Mouse (Mus musculus): Measurements from ENCODE around the gene Nfe2l1.

DNA sequence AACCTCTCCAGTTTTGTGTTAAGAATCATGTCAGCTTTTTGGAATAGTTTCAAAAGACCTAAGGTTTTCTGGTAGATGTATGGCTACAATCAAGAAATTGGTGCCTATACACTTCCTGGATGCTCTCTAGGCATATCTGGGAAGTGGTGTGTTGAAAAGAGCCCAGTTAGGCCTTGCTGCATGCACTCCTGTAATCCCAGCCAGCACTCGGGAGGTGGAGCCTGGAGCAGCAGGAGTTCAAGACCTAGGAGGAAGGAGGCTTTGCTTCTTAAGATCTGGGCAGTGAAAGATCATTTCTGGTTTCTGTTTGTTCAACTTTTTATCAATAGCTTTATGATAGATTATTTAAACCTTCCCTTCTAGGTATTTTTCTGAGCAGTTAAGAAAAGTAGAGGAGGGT is 39.1 kb downstream of the Nfe2l1 start:
- TF ChIP-seq ELF1 (IDR thresholded peaks at IDR 0.05; ENCODE audit: low read depth, low read length) (no peak), CTCF (IDR thresholded peaks at IDR 0.05 in 2 of 3, conservative IDR thresholded peaks at IDR 0.05 in 1 of 3; ENCODE audit: control insufficient read depth in 1 of 3, insufficient read depth in 1 of 3, low read depth in 2 of 3, low read length in 3 of 3, poor library complexity in 1 of 3, severe bottlenecking in 1 of 3) (no peak), BHLHE40 (IDR thresholded peaks at IDR 0.05; ENCODE audit: borderline replicate concordance, low read depth, low read length) (no peak)

Measured in MEL (cell line).